Mouse (Mus musculus) neural tube, embryonic 15.5 days (tissue): ENCODE measurements around the gene Kncn. TPM values are rescaled to one million over a fixed set of nuclear protein-coding genes. Genes with fewer than 3 reads are reported as not detected.

Source experiments
- ATAC-seq: fragments of 200-750 bp; cut with Nextera tagmentation; 2 replicates; pipeline ENCODE4 v1.8.0; 2017; ENCODE audit warnings: mild to moderate bottlenecking, moderate TSS enrichment, moderate library complexity; ENCODE audit not compliant: low FRiP score
- H3K27ac ChIP-seq: fragments of 300-500 bp; sonication (generic); replicated peaks from 2 replicates; pipeline ENCODE4 v1.5.1; 2015; ENCODE audit warnings: mild to moderate bottlenecking, inconsistent platforms
- H3K27me3 ChIP-seq: fragments of 300-500 bp; sonication (generic); replicated peaks from 2 replicates; pipeline ENCODE4 v1.6.1; 2015; ENCODE audit warnings: inconsistent platforms
- H3K36me3 ChIP-seq: fragments of 300-500 bp; sonication (generic); 2 replicates; pipeline ENCODE4 v1.6.1; 2015; ENCODE audit warnings: inconsistent platforms
- H3K4me1 ChIP-seq: fragments of 300-500 bp; sonication (generic); 2 replicates; pipeline ENCODE4 v1.6.1; 2015; ENCODE audit warnings: inconsistent platforms
- H3K4me2 ChIP-seq: fragments of 300-500 bp; sonication (generic); 2 replicates; pipeline ENCODE4 v1.6.1; 2015; ENCODE audit warnings: inconsistent platforms, mild to moderate bottlenecking, moderate library complexity
- H3K4me3 ChIP-seq: fragments of 300-500 bp; sonication (generic); replicated peaks from 2 replicates; pipeline ENCODE4 v1.5.1; 2015; ENCODE audit warnings: mild to moderate bottlenecking, inconsistent platforms
- H3K9ac ChIP-seq: fragments of 300-500 bp; sonication (generic); replicated peaks from 2 replicates; pipeline ENCODE4 v1.6.1; 2015; ENCODE audit warnings: mild to moderate bottlenecking, inconsistent platforms
- H3K9me3 ChIP-seq: fragments of 300-500 bp; sonication (generic); replicated peaks from 2 replicates; pipeline ENCODE4 v1.6.1; 2016; ENCODE audit warnings: inconsistent platforms
- WGBS: fragments of 180-500 bp; shearing (Covaris S2); methylation state at CpG from one replicate; pipeline ENCODE4 v1.1.7; 2015; ENCODE audit warnings: mixed read lengths; 5-methylcytosine and 5-hydroxymethylcytosine counted together
- polyA plus RNA-seq: library from polyadenylated mRNA; unstranded; fragments of >200 nt; fragmentation: Nextera tagmentation; extraction: Ambion mirVana; gene quantifications from 2 replicates; pipeline ENCODE4 v1.2.1, GENCODE M21; 2015

The Kncn gene
- polyA plus RNA-seq, 1 experiment from 2014 or later: 0.12 TPM

DNA sequence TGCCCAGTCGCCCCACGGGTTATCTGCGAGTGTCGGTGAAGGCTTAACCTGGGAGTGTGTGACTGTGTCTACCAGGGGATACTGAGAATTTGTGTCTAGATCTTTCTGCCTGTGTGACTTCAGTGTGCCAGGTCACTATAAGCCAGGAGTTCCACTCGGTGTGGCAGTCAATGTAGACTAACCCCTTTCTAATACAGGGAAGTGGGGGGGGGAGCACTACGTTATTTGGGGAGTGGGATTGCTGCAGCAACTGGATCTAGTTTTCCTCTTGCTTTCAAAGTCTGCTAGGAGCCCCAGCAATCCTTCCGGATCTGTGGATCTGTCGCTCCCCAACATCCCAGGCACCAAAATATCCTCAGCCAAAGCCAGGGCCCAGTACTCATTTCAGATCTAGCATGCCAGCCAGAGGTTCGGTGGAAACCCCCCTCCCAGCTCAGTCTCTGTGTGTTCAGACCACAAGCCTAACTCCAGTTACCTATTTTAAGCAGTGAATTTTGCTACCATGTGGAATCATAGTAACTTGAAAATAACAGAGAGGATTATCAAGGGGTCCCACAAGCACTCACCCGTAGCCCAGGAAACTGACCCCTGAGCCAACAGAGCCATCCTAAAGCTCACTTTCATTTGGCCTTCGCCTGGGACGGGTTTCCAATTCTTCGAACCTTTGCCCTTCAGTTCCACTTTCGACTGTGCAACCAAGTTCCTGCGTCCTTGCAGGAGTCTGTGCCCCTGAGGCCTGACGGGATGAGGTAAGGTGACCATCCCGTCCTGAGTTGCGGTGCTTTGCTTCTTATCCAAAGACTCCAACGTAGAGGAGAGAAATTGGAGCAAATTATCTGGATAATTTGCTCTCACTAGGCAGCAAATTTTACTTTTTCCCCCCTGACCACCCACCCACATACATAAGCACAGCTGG lies 53.1 kb downstream of the Kncn start:
- 3% methylated on average over 19 of the region's 19 CpGs for WGBS
- Histone ChIP-seq H3K9ac (no peak overlapping the region), H3K27ac (no peak overlapping the region), H3K27me3 (peaks cover 88% of the 10 kb centered on the region), H3K4me2 (no peak overlapping the region), H3K4me3 (no peak overlapping the region), H3K4me1 (peaks cover 23% of the 10 kb centered on the region), H3K36me3 (no peaks in the 10 kb centered on the region), H3K9me3 (no peaks in the 10 kb centered on the region)
- no peak for ATAC-seq

DNA sequence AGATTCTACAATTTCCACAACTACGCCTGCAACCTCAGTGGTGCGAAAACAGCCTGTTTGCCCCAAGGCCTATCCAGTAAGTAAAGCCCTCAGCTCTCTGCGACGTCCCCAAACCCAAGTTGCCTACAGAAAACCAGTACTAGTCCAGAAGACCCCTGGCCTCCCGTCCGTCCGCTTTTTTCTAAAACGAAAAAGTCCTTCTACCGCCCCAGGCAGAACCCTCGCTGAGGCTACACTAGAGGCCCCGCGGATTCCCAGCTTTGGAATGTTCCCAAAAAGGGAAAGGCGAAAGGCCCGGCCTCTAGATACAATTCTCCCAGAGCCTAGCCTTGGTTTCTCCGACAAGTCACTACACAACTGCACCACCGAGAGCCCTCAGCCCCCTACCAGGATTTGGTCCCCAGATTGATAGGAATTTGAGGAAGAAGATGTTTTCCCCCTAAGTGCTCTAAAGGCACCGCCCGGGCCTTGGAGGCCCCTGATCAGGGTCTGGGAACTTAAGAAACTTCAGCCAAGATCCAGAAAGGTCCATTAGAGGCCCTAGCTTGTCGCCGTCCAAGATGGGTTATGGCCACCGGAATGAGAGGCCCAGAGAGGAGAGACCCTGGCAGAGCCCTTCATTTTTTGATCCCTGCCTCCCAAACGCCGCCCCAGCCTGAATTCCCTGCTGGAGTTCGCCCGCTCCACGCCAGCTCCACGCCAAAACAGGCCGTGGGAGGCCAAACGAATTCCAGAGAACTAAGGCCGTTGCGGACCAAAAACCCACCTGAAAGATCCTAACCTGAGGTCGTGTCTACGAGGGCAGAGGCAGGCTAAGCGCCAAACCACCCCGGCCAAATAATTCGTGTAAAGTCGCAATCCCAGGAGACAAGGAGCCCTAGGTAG lies 54.3 kb downstream of the Kncn start:
- peaks cover 23% of the 10 kb centered on the region for H3K4me1 ChIP-seq
- H3K36me3 ChIP-seq: no peaks in the 10 kb centered on the region
- H3K27ac ChIP-seq: no peak overlapping the region
- H3K4me2 ChIP-seq: no peak overlapping the region
- no peak overlapping the region for H3K4me3 ChIP-seq
- ATAC-seq: no peak
- peaks cover 88% of the 10 kb centered on the region for H3K27me3 ChIP-seq
- H3K9ac ChIP-seq: no peak overlapping the region
- WGBS: 1% methylated on average over 37 of the region's 37 CpGs
- no peaks in the 10 kb centered on the region for H3K9me3 ChIP-seq

Other genes starting within 250 kb of the Kncn start
- gene Cyp4b1, start 236.7 kb upstream of the Kncn start, polyA plus RNA-seq: 1.3 TPM in 2 replicates
- gene Efcab14, start 146.7 kb upstream of the Kncn start, polyA plus RNA-seq: 15.3 and 22.3 TPM in 2 replicates
- gene Tex38, start 103.4 kb upstream of the Kncn start, polyA plus RNA-seq: 0.33 and 0.40 TPM in 2 replicates
- 42.0 and 50.9 TPM in 2 replicates for gene Atpaf1, start 99.6 kb upstream of the Kncn start, polyA plus RNA-seq
- gene Mob3c, start 56.3 kb upstream of the Kncn start, polyA plus RNA-seq: 8.1 and 8.4 TPM in 2 replicates
- gene Mknk1, start 45.2 kb upstream of the Kncn start, polyA plus RNA-seq: 25.3 and 30.3 TPM in 2 replicates
- gene 6430628N08Rik, start 6.3 kb downstream of the Kncn start, polyA plus RNA-seq: 1.2 and 1.3 TPM in 2 replicates
- gene Dmbx1, start 55.5 kb downstream of the Kncn start, polyA plus RNA-seq: 1.2 and 2.1 TPM in 2 replicates
- gene Faah, start 133.5 kb downstream of the Kncn start, polyA plus RNA-seq: 18.9 and 22.8 TPM in 2 replicates
- 13.1 and 13.5 TPM in 2 replicates for gene Nsun4, start 169.5 kb downstream of the Kncn start, polyA plus RNA-seq
- gene Uqcrh, start 190.7 kb downstream of the Kncn start, polyA plus RNA-seq: 499 and 535 TPM in 2 replicates
- 70.9 and 73.3 TPM in 2 replicates for gene Lrrc41, start 190.9 kb downstream of the Kncn start, polyA plus RNA-seq
- 5.6 and 11.5 TPM in 2 replicates for gene Rad54l, start 239.3 kb downstream of the Kncn start, polyA plus RNA-seq
- gene Pomgnt1, start 239.4 kb downstream of the Kncn start, polyA plus RNA-seq: 66.9 and 67.2 TPM in 2 replicates